Mouse (Mus musculus): Measurements from ENCODE around the gene Hspb3. TPM values are rescaled to one million over a fixed set of nuclear protein-coding genes. Genes with fewer than 3 reads are reported as not detected.

The Hspb3 gene
- polyA plus RNA-seq, 1 experiment: not detected

GRCm38 (mm10) chr13:113614635-113615545, 48.6 kb downstream of the Hspb3 start:
- Histone ChIP-seq H3K27ac (ENCODE audit: insufficient read depth, low read depth, low read length) (peak overlapping the region; percentile 56), H3K4me1 (ENCODE audit: control insufficient read depth, insufficient read depth, low read length) (peaks cover 47% of the 10 kb centered on the region), H3K4me3 (ENCODE audit: insufficient read depth, low read depth, low read length) (peak overlapping the region; percentile 74)
- 18% methylated on average over 24 of the region's 24 CpGs for WGBS
- no peak for TF ChIP-seq POLR2A (IDR thresholded peaks at IDR 0.05; ENCODE audit: insufficient read depth, low read depth, low read length)
- TF ChIP-seq CTCF (IDR thresholded peaks at IDR 0.05; ENCODE audit: insufficient read depth, low read depth, low read length): no peak

GRCm38 (mm10) chr13:113613882-113614281, 49.6 kb downstream of the Hspb3 start:
- TF ChIP-seq CTCF (IDR thresholded peaks at IDR 0.05; ENCODE audit: insufficient read depth, low read depth, low read length) (no peak), POLR2A (IDR thresholded peaks at IDR 0.05; ENCODE audit: insufficient read depth, low read depth, low read length) (no peak)
- Histone ChIP-seq H3K4me1 (ENCODE audit: control insufficient read depth, insufficient read depth, low read length) (peaks cover 50% of the 10 kb centered on the region), H3K4me3 (ENCODE audit: insufficient read depth, low read depth, low read length) (peak overlapping the region; percentile 25), H3K27ac (ENCODE audit: insufficient read depth, low read depth, low read length) (no peak overlapping the region)
- whole genome bisulfite sequencing: 55% methylated on average over 10 of the region's 10 CpGs

- peak overlapping the region; percentile 29 for H3K4me3 ChIP-seq (ENCODE audit: insufficient read depth, low read depth, low read length)
- H3K27ac ChIP-seq (ENCODE audit: insufficient read depth, low read depth, low read length): peak overlapping the region; percentile 43; the same call in 1 of the 2 replicates
- TF ChIP-seq POLR2A (IDR thresholded peaks at IDR 0.05; ENCODE audit: insufficient read depth, low read depth, low read length): no peak
- no peak for TF ChIP-seq CTCF (IDR thresholded peaks at IDR 0.05; ENCODE audit: insufficient read depth, low read depth, low read length)
- peaks cover 51% of the 10 kb centered on the region for H3K4me1 ChIP-seq (ENCODE audit: control insufficient read depth, insufficient read depth, low read length)
- WGBS: 28% methylated on average over 12 of the region's 12 CpGs
Measured at GRCm38 (mm10) chr13:113613341-113613740, 50.1 kb downstream of the Hspb3 start.

Other genes with a start within 250 kb of the Hspb3 start
- not detected in 2 replicates for gene Snx18, start 45.1 kb downstream of the Hspb3 start, polyA plus RNA-seq (2012; ENCODE audit: insufficient read depth, insufficient read length, low replicate concordance, missing spikeins)
- gene Arl15, start 130.8 kb upstream of the Hspb3 start, polyA plus RNA-seq (2012; ENCODE audit: insufficient read depth, insufficient read length, low replicate concordance, missing spikeins): not detected in 2 replicates

All from olfactory bulb, adult 2 months (tissue).